In genomic region chr4:89688804-89689497, GRCm38 (mm10) we compare ENCODE assay signal across 7 mouse cellular contexts. TPM values are rescaled to one million over a fixed set of nuclear protein-coding genes. Genes with fewer than 3 reads are reported as not detected.
DNase-seq lines count a peak whose midpoint lies in the region; ATAC-seq and TF ChIP-seq lines count a peak whose summit lies in the region.

No protein-coding gene starts in this region.

- no peaks in the 10 kb centered on the region for H3K36me3 ChIP-seq in ES-Bruce4 (ENCODE audit: control insufficient read depth, insufficient read depth, low read length, poor library complexity, severe bottlenecking)
- no peaks in the 10 kb centered on the region for H3K36me3 ChIP-seq in hindbrain, embryonic 14.5 days (replicated peaks; ENCODE audit: control insufficient read depth, insufficient read depth)
- H3K36me3 ChIP-seq in midbrain, embryonic 11.5 days (ENCODE audit: control insufficient read depth, insufficient read depth, low read length), result no peaks in the 10 kb centered on the region

- H3K4me2 ChIP-seq in hindbrain, embryonic 14.5 days (replicated peaks), result peak overlapping the region; percentile 89
- H3K4me2 ChIP-seq in midbrain, embryonic 11.5 days, result peak overlapping the region; percentile 67

- H3K27me3 ChIP-seq in ES-Bruce4 (ENCODE audit: control insufficient read depth, insufficient read depth, low read length, poor library complexity, severe bottlenecking), result peaks cover 12% of the 10 kb centered on the region
- H3K27me3 ChIP-seq in hindbrain, embryonic 14.5 days (ENCODE audit: control insufficient read depth, insufficient read depth, low read length), result peaks cover 42% of the 10 kb centered on the region
- peaks cover 26% of the 10 kb centered on the region for H3K27me3 ChIP-seq in midbrain, embryonic 11.5 days (ENCODE audit: control insufficient read depth, insufficient read depth, low read length)

- H3K9me3 ChIP-seq in ES-Bruce4 (replicated peaks; ENCODE audit: control insufficient read depth, insufficient read depth, low read length, poor library complexity, severe bottlenecking), result no peaks in the 10 kb centered on the region
- no peaks in the 10 kb centered on the region for H3K9me3 ChIP-seq in hindbrain, embryonic 14.5 days (ENCODE audit: control insufficient read depth, low read length)
- no peaks in the 10 kb centered on the region for H3K9me3 ChIP-seq in midbrain, embryonic 11.5 days (ENCODE audit: control insufficient read depth, low read length)

- peak overlapping the region; percentile 46 for H3K9ac ChIP-seq in ES-Bruce4 (ENCODE audit: low read depth, poor library complexity, severe bottlenecking)
- peak overlapping the region; percentile 53 for H3K9ac ChIP-seq in hindbrain, embryonic 14.5 days
- peak overlapping the region; percentile 61 for H3K9ac ChIP-seq in midbrain, embryonic 11.5 days (ENCODE audit: low read length)

- no peak overlapping the region for H3K27ac ChIP-seq in ES-Bruce4 (ENCODE audit: insufficient read depth, low read length)
- H3K27ac ChIP-seq in hindbrain, embryonic 14.5 days, result no peak overlapping the region
- H3K27ac ChIP-seq in midbrain, embryonic 11.5 days (ENCODE audit: low read depth, low read length), result no peak overlapping the region

- no peak for TF ChIP-seq POLR2A in ES-Bruce4 (IDR thresholded peaks at IDR 0.05; ENCODE audit: insufficient read depth, low read length)

- WGBS in hindbrain, embryonic 14.5 days, result 2% methylated on average over 16 of the region's 16 CpGs
- WGBS in midbrain, embryonic 11.5 days, result 1% methylated on average over 16 of the region's 16 CpGs

- no peak for TF ChIP-seq CTCF in ES-Bruce4 (IDR thresholded peaks at IDR 0.05; ENCODE audit: low read depth, low read length)

- no peak for TF ChIP-seq EP300 in ES-Bruce4 (IDR thresholded peaks at IDR 0.05; ENCODE audit: insufficient read depth, low read depth, low read length)

- H3K4me1 ChIP-seq in ES-Bruce4 (ENCODE audit: control insufficient read depth, insufficient read depth, low read length), result no peaks in the 10 kb centered on the region
- H3K4me1 ChIP-seq in hindbrain, embryonic 14.5 days (replicated peaks; ENCODE audit: control insufficient read depth, insufficient read depth, low read length), result 0 out of 2 replicates have a peak, but pooled peaks cover 3% of the 10 kb centered on the region
- H3K4me1 ChIP-seq in midbrain, embryonic 11.5 days (ENCODE audit: control insufficient read depth, insufficient read depth, low read length), result peaks cover 10% of the 10 kb centered on the region

- no peak for ATAC-seq in hindbrain, embryonic 14.5 days (ENCODE audit: low FRiP score)
- peak; percentile 8; the same call in 1 of the 2 replicates for ATAC-seq in midbrain, embryonic 11.5 days (ENCODE audit: low FRiP score)

- DNase-seq in Muller cell, postnatal 12 days (ENCODE audit: inconsistent ontology term), result peak; percentile 5
- no peak for DNase-seq in hindbrain, embryonic 14.5 days (ENCODE audit: low spot score)
- peak; percentile 95 for DNase-seq in midbrain, embryonic 11.5 days (ENCODE audit: low spot score, missing footprints)
- DNase-seq in left cerebral cortex, adult 8-10 months (ENCODE audit: low spot score in 2 of 2), result no peak
- DNase-seq in urinary bladder, adult 18-20 months (ENCODE audit: low spot score in 2 of 2), result no peak
- no peak for DNase-seq in spleen, adult 18-20 months

- peak overlapping the region; percentile 60 for H3K4me3 ChIP-seq in ES-Bruce4 (ENCODE audit: low read depth, low read length)
- H3K4me3 ChIP-seq in hindbrain, embryonic 14.5 days (replicated peaks; ENCODE audit: low read length), result peak overlapping the region; percentile 66
- peak overlapping the region; percentile 54 for H3K4me3 ChIP-seq in midbrain, embryonic 11.5 days (ENCODE audit: low read depth, low read length)

RNA-seq across cellular contexts. Expression of gene Dmrta1, which starts 9.7 kb away (rescaled TPM):
- 0.31 TPM in 1 of 2 replicates, not detected in the other for polyA plus RNA-seq in ES-Bruce4 (2011; ENCODE audit: insufficient read depth, insufficient read length, low read depth, missing spikeins)
- polyA plus RNA-seq in hindbrain, embryonic 14.5 days (2014; fragmentation: Nextera tagmentation; extraction: Ambion mirVana), result 0.35 and 0.52 TPM in 2 replicates
- polyA plus RNA-seq in midbrain, embryonic 11.5 days (2014; fragmentation: Nextera tagmentation; extraction: Ambion mirVana), result 2.0 and 2.3 TPM in 2 replicates
- total RNA-seq in left cerebral cortex, adult 8-10 months (2022), result under 1 TPM in 3 of 4 experiments, not detected in 1; 0.20 to 0.21 (median 0.21) TPM

Comparison
In these comparisons a context has a peak if more than half of its experiments do, and no peak if none do; other contexts are left out.
1. DNase-seq: peak in Muller cell, postnatal 12 days (single experiment) and midbrain, embryonic 11.5 days (single experiment); none in hindbrain, embryonic 14.5 days (single experiment), left cerebral cortex, adult 8-10 months (0 of 2), urinary bladder, adult 18-20 months (0 of 2) and spleen, adult 18-20 months (0 of 2).
2. Peak in every context shown above with its lines, with median percentiles within 50 percentile points of each other: H3K4me3 ChIP-seq and H3K9ac ChIP-seq.